Mouse (Mus musculus) forebrain, embryonic 12.5 days (tissue): ENCODE measurements around the gene Gemin2. TPM values are rescaled to one million over a fixed set of nuclear protein-coding genes. Genes with fewer than 3 reads are reported as not detected.

Experiments used
- polyA plus RNA-seq: library from polyadenylated mRNA; unstranded; fragments of >200 nt; fragmentation: Nextera tagmentation; extraction: Ambion mirVana; gene quantifications from 2 replicates; pipeline ENCODE4 v1.2.1, GENCODE M21; 2016

Gemin2 gene
- polyA plus RNA-seq, 1 experiment from 2014 or later = 26.5 TPM

Other genes starting within 250 kb of the Gemin2 start
- gene Sec23a, start 1.4 kb upstream of the Gemin2 start, polyA plus RNA-seq = 90.2 and 96.0 TPM in 2 replicates
- gene Trappc6b, start 48.1 kb downstream of the Gemin2 start, polyA plus RNA-seq = 100.0 and 106 TPM in 2 replicates
- gene Pnn, start 53.5 kb downstream of the Gemin2 start, polyA plus RNA-seq = 130 and 134 TPM in 2 replicates
- 49.1 and 52.2 TPM in 2 replicates for gene Mia2, start 82.4 kb downstream of the Gemin2 start, polyA plus RNA-seq
- gene Fbxo33, start 206.3 kb downstream of the Gemin2 start, polyA plus RNA-seq = 9.1 and 10.0 TPM in 2 replicates